In the genomic region with DNA sequence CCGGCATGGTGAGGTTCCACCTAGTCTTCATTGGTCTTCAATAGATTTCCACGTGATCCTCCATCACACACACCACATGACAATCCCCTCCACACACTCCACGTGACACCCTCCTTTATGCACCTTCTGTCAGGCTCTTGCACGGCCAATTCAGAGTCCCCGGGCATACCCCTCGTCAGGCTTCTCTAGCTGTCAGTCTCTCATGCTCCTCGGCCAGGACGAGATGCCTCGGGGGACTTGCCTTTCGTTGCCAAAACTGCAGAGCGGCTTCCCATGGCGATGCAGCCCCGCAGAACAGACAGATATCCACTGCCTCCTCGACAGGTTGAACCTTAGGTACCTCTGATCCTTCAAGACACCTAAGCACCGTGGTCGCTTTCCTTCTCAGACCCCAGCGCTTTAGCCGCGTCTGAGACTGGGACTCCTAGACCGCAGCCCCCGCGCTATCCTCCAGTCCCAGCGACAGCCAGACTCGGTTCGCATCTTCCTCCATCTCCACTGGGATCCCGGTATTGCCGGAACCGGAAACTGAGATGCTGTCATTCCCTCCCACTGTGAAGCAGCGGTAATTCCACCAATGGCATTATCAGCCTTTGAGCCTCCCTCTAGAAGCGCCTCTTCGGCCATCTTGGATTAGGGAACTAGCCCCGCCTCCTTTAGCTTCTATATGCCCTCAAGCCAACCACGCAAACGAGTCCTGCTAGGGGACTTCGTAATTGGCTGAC, we compare ENCODE assay signal across 8 mouse cellular contexts. TPM values are rescaled to one million over a fixed set of nuclear protein-coding genes. Genes with fewer than 3 reads are reported as not detected.
DNase-seq lines count a peak whose midpoint lies in the region; ATAC-seq and TF ChIP-seq lines count a peak whose summit lies in the region.

A gene (minus strand): TSS at position 535 of the 725 bp plus-strand sequence.

- H3K27me3 ChIP-seq in hindbrain, embryonic 10.5 days (ENCODE audit: insufficient read depth, poor library complexity, severe bottlenecking): no peaks in the 10 kb centered on the region
- no peaks in the 10 kb centered on the region for H3K27me3 ChIP-seq in lung, postnatal 0 days (replicated peaks; ENCODE audit: insufficient read depth, low read length)

- H3K36me3 ChIP-seq in hindbrain, embryonic 10.5 days: peaks cover 18% of the 10 kb centered on the region
- 0 out of 2 replicates have a peak, but pooled peaks cover 6% of the 10 kb centered on the region for H3K36me3 ChIP-seq in lung, postnatal 0 days (ENCODE audit: insufficient read depth, low read length)

- no peaks in the 10 kb centered on the region for H3K9me3 ChIP-seq in hindbrain, embryonic 10.5 days
- H3K9me3 ChIP-seq in lung, postnatal 0 days (ENCODE audit: low read length): no peaks in the 10 kb centered on the region

- peak; percentile 99 for DNase-seq in MN1 (ENCODE audit: low spot score)
- peak; percentile 99 for DNase-seq in cerebellum, adult 9-10 months
- DNase-seq in hindbrain, embryonic 10.5 days (ENCODE audit: low spot score): peak; percentile 93
- peak; percentile 97 for DNase-seq in layer of hippocampus, adult 9-11 months
- DNase-seq in lung, postnatal 0 days (ENCODE audit: low spot score): peak; percentile 99
- DNase-seq in ovary, postnatal 14 days (ENCODE audit: low spot score): peak; percentile 86
- peak; percentile 93 for DNase-seq in thymus, postnatal 14 days

- peak within 1 kb of the TSS; percentile 90 for H3K4me2 ChIP-seq in lung, postnatal 0 days (replicated peaks; ENCODE audit: low read depth, low read length)

- H3K4me3 ChIP-seq in hindbrain, embryonic 10.5 days: peak within 1 kb of the TSS; percentile 79
- H3K4me3 ChIP-seq in lung, postnatal 0 days (ENCODE audit: low read depth, low read length): peak within 1 kb of the TSS; percentile 55

- no peak for TF ChIP-seq CTCF in lung, postnatal 0 days (IDR thresholded peaks at IDR 0.05)

- H3K27ac ChIP-seq in hindbrain, embryonic 10.5 days: peak within 1 kb of the TSS; percentile 83
- peak within 1 kb of the TSS; percentile 51; the same call in 1 of the 2 replicates for H3K27ac ChIP-seq in lung, postnatal 0 days (ENCODE audit: low read length)

- WGBS in hindbrain, embryonic 10.5 days: 2% methylated on average over 35 of the region's 35 CpGs
- 1% methylated on average over 35 of the region's 35 CpGs for WGBS in lung, postnatal 0 days

- ATAC-seq in frontal cortex, adult (ENCODE audit: low TSS enrichment): peak; percentile 91
- peak; percentile 97 for ATAC-seq in lung, postnatal 0 days

- TF ChIP-seq EP300 in lung, postnatal 0 days (IDR thresholded peaks at IDR 0.05): 0 out of 2 replicates have a peak, but pooled peaks have one; percentile 13

- H3K4me1 ChIP-seq in hindbrain, embryonic 10.5 days (replicated peaks): peaks cover 31% of the 10 kb centered on the region
- peaks cover 11% of the 10 kb centered on the region; the same call in 1 of the 2 replicates for H3K4me1 ChIP-seq in lung, postnatal 0 days (ENCODE audit: insufficient read depth, low read depth, low read length)

- peak within 1 kb of the TSS; percentile 63 for H3K9ac ChIP-seq in lung, postnatal 0 days (replicated peaks; ENCODE audit: low read depth)

RNA-seq across cellular contexts. Expression of the gene that starts here (rescaled TPM):
- 19.2 and 20.3 TPM in 2 replicates for polyA plus RNA-seq in hindbrain, embryonic 10.5 days (2016; fragmentation: Nextera tagmentation; extraction: Ambion mirVana)
- polyA plus RNA-seq in lung, postnatal 0 days (2015; fragmentation: Nextera tagmentation; extraction: Ambion mirVana): 9.3 and 11.3 TPM in 2 replicates

Comparison
In these comparisons a context has a peak if more than half of its experiments do, and no peak if none do; other contexts are left out.
1. Peak in every context shown above with its lines: DNase-seq, ATAC-seq, H3K4me3 ChIP-seq and H3K27ac ChIP-seq.